Mouse (Mus musculus) cerebellum, postnatal 36 days (tissue): Measurements from ENCODE around the gene Zfp704.

Experiments
- DNase-seq, 2 experiments: peaks; one replicate each; pipeline ENCODE4 v3.0.0; 2021 to 2022; ENCODE audit warnings: mixed read lengths in 2 of 2

The Zfp704 gene

DNA sequence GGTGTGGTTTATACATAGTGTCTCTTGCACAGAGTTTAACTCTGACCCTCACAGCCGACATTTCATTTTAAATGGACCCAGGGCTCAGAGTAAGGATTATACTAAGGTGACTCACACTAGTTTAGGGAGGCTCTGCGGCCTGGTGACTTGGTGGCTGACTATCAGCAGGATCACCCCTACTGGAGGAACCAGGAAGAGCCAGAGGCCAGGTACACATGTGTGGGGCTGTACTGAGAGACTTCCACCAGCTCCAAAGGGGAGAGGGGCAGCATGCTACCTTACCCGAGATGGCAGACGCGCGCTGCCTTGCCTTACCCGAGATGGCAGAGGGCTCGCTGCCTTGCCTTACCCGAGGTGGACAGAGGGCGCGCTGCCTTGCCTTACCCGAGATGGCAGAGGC lies 159.4 kb downstream of the Zfp704 start:
- DNase-seq = no peak

DNA sequence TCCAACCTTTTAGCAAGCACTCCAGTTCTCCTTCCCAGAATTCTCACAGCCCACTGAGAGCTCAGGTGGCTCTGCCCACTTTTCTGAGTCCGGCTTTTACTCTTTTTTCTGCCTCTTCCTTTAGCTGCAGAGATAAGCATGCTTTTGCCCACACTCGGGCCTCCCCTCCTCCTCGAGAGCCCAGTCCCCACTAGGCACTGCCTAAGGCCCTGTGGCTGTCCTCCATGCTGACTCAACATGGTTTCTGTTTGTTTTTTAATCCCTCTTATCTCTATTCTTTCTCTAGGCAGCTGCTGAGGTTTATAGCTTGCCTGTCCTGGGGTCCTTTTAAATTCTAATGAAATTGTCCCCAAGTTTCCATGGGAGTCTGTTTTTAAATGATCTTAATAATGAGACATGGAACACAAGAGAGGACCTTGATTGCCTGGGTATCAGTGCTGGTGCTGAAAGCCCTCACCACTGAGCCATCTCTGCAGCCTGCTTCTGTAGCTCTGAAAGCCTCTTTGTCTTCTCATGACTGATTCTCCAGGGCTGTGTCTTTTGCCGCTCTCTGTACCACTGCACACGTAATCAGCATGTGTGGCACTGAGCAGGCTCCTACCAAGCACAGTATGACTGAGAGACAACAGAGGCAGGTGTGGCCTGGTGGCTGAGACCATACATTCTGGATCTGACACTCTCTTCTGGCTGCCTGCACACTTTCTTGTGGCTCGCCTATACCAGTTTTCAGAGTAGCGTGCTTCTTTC lies 160.5 kb downstream of the Zfp704 start:
- no peak for DNase-seq

DNA sequence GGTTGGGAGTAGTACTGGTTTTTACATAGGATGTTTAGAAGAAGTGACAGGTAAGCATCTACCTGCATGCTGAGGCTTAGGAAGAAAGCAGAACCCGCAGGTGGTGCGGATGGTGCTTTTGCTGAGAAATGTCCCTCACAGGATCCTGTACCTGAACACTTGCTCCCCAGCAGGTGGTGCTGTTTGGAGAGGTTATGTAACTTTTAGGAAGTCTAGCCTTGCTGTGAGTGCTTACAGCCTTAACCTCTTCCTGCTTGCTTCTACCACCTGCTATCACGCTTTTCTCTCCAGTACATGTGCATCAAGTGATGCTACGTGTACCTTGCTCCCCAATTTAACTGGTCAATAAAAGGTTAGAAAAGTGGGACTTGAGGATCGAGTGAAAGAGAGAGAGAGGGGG lies 161.3 kb downstream of the Zfp704 start:
- DNase-seq = no peak

DNA sequence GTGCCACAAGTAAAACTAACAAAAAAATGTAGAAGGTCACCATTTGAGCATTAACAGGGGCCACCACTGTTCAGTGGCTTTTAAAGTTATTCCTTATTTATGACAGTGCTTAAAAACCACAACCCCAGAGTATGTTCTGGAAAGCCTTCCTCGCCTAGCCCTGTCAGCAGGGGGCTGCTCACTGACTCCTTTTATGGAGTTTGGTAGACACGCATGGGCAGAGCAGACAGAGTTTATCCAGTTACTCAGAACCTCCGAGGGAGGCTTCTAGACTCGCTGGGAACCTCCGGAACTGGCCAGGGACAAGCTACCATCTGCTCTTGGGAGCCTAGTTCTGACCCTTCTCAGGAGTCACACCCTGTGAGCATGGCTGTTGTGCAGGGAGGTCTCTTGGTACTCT lies 165.3 kb downstream of the Zfp704 start:
- no peak for DNase-seq

DNA sequence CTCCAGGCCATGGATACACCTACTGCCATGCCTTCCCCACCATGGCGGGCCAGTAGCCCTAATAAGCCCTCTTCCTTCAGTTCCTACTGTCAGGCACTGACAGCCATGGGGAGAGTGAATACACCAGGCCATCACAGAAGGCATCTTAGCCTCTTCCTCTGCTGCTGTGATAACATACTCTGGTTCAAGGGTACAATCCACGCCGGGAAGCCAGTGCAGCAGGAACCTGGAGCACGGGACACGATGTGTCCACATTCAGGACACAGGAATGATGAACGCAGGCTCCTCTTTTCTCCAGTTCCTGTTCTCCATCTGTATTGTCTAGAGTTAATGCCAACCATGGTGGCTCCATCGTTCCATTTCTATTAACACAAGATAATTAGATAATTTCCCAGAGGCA lies 165.9 kb downstream of the Zfp704 start:
- no peak for DNase-seq

DNA sequence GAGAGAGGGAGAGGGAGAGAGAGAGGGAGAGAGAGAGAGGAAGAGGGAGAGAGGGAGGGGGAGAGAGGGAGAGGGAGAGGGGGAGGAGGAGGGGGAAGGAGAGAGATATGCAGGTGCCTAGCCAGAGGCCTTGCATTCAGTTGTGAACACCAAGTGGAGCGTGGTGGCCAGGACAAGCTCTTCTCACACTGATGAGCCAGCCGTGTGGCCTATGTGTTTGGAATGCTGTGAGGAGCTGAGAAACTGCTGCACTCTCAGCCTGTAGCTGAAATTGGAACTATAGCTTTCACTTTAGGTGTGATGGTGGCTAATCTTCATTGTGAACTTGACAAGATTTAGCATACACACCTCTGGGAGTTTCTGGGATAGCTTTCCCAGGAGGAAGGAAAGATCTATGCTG lies 166.4 kb downstream of the Zfp704 start:
- no peak for DNase-seq

DNA sequence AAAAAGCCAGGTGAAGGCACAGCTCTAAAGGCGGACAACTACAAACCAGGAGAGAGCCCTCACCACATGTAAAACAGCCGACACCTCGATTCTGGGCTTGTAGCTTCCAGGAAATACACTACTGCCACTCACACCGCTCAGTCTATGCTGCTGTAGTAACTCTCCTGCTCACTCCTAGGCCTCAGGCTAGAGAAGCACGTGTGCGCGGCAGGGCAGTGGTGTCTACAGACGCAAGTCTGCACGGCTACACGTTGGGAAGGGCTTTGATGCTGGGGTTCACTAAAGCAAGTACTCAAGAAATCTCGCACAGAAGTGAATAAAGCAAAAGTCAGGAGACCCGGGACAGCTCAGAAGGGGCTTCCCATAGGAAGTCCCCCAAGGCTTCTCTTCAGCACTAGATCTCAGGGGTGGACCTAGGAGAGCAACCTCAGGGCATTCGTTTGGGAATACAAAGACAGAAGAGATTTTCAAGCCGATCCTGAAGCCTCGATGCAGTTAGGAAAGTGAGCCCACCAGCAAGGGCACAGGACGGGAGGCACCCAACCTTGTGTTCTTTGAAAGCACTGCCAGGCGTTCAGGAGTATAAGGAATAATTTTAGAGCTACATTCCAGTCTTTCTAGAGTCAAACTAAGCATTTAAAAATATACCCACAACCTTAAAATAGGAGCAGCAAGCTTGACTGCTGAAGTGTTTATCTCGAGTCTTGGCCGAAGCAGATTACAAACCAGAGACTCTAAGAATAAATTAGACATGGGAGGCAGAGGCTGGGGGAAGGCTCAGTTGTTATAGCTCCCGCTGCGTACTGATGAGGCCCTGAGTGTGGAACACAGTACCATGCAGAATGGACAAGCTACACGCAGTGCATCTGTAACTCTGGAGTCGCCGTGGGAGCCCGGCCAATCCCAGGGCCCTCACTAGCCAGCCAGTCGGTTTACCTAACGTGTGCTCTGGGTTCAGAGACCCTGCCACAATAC lies 168.0 kb downstream of the Zfp704 start:
- no peak for DNase-seq

DNA sequence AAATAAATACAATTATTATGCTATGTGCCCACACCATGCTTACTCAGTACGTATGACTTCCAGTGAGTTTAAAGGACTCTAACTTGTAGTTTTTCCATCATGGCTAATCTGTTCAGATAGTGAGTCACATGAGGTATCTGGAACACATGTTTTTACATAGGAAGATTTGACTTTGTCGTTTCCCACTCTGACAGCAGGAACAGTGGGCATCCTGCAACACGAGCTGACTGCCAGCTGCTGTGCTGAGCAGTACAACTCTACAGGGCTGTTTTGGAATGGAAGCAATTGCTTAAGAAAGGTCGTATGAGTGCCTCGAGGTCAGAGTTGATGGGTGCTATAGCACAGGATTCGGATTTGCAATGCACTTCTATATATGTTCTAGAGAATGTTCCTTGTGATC lies 169.4 kb downstream of the Zfp704 start:
- DNase-seq = no peak

DNA sequence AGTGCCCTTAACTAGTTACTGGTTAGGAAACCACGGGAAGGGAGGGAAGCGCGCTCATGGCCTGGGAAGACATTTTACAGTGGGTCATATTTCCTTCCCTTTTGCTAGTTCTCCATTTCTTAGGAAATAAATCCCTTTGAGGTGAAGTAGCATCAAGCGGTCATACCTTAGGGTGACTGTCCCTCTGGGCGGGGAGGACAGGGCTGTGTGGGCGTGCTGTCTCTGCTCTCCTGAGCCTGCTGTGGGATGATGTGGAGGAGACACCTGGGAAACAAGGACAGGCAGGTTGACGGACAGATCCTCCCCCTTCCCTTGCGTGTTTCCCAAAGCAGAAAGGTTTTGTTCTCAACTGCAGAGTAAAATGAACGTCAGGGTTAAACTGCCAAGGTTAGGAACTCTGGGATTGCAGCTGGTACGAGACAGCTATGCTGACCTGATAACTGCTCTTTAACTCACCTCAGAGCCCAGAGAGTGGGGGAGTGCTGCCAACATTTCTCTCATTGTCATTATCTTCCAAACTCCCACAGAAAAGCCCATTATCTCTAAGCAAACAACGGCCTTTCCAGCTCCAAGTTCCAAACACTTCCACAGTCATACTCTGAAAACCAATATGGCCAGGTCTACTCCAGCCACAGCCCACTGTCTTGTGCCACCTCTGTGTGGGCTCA lies 170.1 kb downstream of the Zfp704 start:
- DNase-seq = no peak

DNA sequence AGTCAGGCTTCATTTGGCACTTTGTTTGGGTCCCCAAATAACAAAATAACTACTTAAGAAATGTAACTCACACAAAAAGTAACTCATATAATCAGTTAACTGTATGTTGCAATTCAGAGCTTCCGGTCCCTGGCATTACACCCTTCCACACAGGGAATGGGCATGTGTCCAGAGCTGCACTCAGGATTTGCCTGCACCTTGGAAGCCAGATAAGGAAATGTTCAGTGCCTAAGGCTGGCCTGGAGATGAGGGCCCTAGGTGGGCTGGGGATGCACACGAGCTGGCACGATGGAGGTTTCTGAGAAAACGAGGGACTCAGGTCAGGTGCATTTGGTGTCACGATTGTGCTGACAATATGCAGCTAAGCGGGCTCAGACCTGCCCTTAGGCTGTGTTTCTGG lies 173.6 kb downstream of the Zfp704 start:
- peak in 1 of 2 experiments; percentile 32 for DNase-seq

DNA sequence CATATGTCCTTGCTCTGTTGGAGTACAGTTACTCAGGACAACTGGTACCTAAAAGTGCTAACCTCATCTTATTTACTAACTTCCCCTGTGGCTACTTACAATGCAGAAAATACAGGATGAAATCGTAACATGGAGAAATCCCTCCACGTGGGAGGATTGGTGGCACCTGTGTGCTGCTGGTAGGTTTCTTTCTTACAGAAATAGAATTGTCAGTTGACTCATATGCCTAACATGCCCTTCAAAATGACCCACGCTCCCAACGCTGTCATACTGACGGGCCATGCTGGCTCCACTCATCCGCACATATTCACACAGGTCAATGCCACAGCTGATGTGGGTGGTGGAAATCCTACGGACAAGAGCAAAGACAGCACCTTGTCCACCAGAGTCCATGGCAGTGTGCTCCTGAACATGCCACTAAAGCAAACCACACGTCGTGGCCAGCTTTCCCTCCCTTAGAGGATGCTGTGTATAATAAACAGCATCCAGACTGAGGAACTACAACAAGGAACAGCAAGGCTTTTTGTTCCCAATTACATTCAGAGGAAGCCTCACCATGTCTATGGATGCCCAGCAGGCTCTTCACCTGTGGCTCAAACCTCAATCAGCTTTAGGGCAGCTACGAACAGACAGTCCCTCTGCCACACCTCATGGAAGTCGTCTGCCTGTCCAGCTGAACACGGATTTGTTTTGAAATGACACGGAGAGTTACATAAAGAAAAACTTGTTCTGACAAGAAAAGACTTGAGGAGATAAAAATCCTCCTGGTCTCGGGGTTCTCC lies 175.3 kb downstream of the Zfp704 start:
- no peak for DNase-seq

DNA sequence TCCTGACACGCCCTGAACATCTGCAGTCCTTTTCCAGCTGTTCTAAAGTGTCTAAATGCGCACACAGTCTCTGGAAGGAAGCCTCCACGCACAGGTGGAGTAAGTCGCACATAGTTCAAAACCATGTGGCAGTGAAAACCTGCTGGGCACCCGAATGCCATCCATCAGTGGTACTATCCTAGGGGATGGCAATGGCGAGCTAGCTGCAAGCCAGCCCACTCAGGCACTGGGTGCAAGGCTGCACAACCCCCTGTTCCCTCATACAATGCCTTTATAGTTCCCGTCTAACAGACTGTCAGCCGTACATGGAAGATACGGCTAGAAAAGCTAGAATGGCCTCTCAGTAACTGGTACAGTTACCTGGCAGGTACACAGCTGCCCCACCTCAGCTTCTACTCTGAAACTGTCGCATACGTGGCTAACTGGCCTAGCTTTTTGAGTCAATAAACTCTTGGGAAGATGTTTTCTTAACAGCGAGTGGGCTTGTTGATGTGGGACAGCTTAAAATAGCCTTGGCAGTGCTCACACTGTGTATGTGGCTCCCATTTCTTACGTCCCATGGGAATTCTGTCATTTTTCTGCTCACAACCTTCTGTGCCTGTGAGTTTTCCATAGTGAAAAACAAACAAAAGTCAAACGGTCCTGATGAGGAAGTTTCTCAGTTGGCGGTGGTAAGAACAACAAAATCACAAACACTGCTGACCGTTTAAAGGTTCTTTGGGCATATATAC lies 176.9 kb downstream of the Zfp704 start:
- DNase-seq = no peak

DNA sequence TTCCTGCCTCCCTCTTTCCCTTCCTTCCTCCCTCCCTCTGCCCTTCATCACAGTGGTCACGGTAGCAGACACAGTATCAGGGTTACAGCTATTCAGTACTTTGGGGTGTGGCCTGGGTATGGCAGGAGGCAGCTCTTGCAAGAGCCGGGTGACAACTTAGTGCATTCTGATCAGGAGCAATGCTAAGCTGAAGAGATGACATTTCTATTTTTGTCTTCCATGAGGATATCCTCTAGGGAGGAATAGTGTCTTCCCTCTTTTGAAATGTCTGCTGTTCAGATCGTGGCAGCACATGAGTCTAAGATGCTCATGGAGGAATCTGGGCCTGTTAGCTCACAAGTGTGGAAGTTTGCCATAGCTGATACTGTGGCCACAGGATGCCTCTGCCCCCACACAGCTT lies 177.7 kb downstream of the Zfp704 start:
- DNase-seq = no peak

DNA sequence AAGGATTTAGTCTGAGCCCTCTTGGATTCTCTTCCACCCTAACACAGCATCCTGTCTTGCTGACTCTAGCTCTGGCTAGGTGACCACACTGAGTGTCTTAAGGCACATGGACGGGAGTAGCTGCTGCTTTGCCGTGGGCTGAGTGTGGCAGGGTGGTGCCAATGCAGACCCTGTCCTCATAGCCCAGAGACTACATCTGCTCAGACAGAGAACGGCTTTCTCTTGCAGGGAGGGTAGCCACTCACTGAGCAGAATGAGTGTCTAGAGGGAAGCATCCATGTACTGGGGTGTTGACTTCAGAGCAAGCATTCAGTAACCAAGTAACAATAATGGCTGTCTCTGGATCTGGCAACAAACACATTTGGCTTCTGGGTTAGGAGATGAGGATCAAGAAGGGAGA lies 179.9 kb downstream of the Zfp704 start:
- DNase-seq = no peak

DNA sequence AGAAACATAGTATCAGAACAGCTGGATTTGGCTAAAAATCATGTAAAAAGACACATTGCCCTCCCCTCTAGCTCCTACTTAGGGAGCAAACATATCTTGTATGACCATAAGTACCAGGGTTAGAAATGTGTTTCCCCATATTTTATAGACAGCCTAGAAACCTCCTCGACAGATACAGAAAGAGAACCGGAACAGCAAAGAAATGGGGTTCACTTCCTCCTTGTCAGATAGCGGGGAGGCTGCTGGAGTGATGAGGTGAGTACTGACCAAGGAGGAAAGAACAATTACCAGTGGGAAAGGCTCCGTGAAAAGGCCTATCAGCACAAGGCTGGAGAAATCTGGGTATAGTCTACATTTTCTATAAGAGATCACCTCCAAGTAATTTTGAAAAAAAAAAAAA lies 182.1 kb downstream of the Zfp704 start:
- no peak for DNase-seq

DNA sequence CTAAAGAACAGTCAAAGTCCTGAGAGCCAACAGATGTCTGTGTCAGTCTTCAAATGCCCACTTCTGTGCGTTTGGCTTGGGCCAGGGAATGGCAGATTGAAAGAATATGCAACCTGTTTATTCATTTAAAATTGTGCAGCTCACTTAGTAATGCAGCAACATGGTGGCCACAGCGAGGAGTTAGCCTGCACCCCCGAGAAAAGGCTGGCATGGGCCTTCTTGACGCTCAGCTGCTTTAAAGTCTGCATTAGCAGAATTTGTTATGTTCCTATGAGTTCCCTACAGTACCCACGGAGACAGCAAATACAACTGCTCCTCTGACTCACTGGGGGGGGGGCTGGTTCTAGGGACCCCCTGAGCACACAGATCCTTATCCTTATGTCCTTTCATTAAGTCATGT lies 184.2 kb downstream of the Zfp704 start:
- DNase-seq = no peak

DNA sequence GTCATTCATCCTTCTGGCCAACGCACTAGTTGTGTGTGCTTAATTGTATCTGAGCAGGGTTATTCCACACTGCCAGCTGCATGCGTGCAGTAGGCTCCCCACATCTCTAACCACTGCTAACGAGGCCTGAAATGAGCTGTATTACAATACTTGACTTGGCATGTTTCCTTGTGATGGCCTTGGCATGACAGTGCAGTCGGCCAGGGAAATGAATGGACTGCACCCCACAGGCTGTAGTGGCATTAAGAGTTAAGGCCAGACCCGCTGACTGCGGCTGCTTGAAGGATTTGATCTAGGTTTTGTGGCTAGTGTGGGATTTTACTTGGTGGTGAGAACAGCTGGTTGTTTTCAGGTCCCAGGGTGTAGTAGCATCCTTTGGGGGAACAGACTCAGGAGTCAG lies 185.2 kb downstream of the Zfp704 start:
- no peak for DNase-seq

DNA sequence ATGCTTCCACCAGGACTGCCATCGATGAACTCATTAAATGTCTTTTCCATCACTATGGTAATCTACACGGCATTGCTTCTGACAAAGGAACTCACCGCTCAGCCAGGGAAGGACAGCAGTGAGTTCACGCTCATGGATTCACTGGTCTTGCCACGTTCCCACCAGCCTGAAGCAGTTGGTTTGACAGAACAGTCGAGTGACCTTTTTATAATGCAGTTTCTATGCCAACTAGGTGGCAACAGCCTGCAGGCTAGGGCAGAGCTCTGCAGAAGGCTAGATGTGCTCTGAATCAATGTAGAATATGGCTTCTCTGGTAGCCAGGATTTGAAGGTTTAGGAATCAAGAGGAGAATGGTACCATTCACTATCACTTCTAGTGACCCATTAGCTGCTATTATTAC lies 186.2 kb downstream of the Zfp704 start:
- no peak for DNase-seq

DNA sequence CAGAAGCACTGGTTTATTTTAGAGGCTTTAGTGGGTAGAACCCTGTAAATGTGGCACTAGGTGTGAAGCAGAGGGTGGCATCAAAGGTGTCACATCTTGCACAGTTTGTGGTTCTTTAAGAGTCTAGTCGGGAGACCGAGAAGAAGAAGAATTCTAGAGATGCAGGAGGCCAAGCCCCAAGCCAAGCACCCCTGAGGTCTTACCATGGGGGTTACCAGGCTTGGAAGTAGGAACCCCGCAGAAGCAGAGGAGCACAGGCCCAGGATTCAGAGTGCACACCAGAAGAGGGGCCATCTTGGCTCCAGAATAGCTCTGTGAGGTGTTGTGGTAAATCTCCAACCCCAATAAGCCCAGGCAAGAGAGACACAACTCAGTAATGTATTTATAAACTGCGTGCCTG lies 201.0 kb downstream of the Zfp704 start:
- DNase-seq = no peak

DNA sequence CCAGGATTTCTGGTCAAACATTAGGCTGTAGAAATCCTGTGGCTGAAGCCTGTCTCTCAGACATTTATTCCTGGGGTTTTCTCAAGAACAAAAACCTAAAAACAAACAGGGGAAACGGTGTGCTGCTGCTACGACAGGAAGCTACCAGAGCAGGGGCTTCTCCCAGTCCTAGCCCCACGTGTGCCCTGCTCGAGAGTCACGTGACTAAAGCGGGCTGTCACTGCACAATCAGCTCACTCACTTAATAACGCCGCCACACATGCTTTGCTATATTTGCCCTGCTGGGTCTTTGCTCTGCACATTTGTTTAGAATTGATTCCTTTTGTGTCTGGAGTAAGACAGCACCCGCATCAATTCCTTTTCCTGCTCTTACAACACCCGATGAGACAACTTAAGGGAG lies 202.1 kb downstream of the Zfp704 start:
- no peak for DNase-seq

DNA sequence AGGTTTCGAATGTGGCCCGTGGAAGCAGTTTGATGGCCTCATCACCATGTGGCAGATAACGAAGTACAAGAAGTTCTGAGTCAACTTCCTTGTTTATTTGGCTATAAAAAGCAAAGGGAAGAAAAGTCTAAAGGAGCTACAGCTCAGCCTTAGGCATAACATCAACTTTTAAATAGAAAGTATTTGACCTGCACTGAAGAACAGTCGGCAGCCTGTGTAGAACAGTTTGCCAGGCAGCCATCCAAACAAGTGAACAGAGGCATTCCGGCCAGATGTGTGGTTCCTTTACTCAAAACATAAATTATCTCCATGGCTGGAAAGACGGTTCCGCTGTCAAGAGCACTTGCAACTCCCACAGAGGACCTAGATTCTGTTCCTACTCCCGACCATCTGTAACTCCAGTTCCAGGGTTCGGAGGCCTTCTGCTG lies 202.8 kb downstream of the Zfp704 start:
- DNase-seq = no peak

DNA sequence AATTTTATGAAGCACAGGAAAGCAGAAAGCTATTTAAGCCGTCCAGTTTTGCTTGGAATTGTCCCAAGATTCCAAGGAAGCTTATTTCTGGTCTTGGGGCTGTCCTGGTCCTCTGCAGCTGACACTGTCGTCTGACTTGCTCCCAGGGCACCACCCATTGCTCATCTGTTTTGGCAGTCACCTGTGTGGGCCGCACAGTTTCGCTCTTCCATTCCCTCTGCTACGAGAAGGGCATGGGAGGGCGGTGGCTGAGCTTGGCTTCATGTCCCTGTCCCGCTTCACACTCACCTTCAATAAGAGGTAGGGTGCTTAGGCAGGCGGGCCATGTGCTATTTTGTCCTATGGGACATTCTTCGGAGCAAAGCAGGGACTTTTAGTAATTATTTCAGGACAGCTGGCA lies 204.5 kb downstream of the Zfp704 start:
- DNase-seq = no peak
